Mouse (Mus musculus): ENCODE measurements around the gene Ggct. TPM values are rescaled to one million over a fixed set of nuclear protein-coding genes. Genes with fewer than 3 reads are reported as not detected.
A peak's percentile ranks its signal among the peaks of the same experiment; 100 is the strongest.

Ggct gene
- polyA plus RNA-seq (2016; fragmentation: Nextera tagmentation; extraction: Ambion mirVana): 10.8 and 11.5 TPM in 2 replicates

DNA sequence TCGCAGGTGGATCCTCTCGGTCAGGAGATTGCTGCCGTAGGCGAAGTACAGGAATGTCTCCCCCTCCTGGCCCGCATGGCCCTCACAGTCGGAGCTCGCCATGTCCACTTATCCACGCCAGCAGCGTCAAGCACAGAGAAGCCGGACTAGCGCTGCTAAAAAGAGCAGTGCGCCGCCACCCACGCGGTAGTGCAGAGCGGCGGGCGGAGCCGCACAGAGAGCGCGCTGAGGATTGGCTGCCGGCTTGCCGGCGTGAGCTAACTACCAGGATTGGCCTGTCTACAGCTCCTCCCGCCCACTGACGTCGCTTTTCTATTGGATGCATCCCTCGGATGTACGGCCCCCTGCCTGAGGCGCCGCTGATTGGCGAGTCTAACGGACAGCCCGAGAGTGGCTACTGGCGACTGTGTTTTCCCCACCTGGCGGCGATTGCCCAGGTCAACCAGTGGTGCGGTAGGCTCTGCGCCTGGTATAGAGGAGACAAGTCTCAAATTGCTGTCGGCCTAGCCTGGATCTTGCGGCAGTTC is at the start of gene Ggct:
TSS of gene Ggct (minus strand) at position 217 of the 527 bp plus-strand sequence.
- WGBS: under 1% methylated on average over 41 of the region's 41 CpGs
- Histone ChIP-seq H3K9ac (replicated peaks) (peak within 1 kb of the TSS; percentile 59), H3K36me3 (no peaks in the 10 kb centered on the region), H3K4me1 (0 out of 2 replicates have a peak, but pooled peaks cover 7% of the 10 kb centered on the region), H3K27ac (replicated peaks) (peak within 1 kb of the TSS; percentile 20; the same call in 1 of the 2 replicates), H3K27me3 (no peaks in the 10 kb centered on the region), H3K4me3 (peak within 1 kb of the TSS; percentile 52), H3K9me3 (no peaks in the 10 kb centered on the region), H3K4me2 (replicated peaks) (peak within 1 kb of the TSS; percentile 77)
- peak; percentile 100 for ATAC-seq (ENCODE audit: low FRiP score, low read depth)

DNA sequence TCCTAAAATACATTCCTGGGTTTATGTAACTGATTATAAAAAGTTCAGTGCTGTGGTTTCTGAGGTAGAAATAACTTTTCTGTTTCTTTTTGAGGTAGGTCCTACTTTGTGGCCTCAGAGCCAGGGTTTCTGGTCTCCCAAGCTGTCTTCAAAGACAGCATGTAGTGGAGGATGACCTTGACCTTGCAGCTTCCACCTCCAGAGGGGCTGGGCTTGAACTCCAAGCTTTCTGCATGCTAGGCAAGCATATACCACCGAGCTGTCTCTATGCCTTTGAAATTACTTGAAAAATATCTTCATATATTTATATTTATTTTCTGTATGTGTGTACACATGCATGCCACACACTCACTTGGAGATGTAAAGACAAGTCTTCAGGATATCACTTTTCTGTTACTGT is 47.3 kb upstream of the Ggct start:
- peaks cover 19% of the 10 kb centered on the region for H3K4me1 ChIP-seq
- H3K4me2 ChIP-seq (replicated peaks): no peak overlapping the region
- H3K4me3 ChIP-seq: no peak overlapping the region
- no peaks in the 10 kb centered on the region for H3K36me3 ChIP-seq
- 75% methylated on average over 1 of the region's 1 CpGs for WGBS
- no peak overlapping the region for H3K9ac ChIP-seq (replicated peaks)
- H3K9me3 ChIP-seq: no peaks in the 10 kb centered on the region
- ATAC-seq (ENCODE audit: low FRiP score, low read depth): no peak
- no peak overlapping the region for H3K27ac ChIP-seq (replicated peaks)
- no peaks in the 10 kb centered on the region for H3K27me3 ChIP-seq

DNA sequence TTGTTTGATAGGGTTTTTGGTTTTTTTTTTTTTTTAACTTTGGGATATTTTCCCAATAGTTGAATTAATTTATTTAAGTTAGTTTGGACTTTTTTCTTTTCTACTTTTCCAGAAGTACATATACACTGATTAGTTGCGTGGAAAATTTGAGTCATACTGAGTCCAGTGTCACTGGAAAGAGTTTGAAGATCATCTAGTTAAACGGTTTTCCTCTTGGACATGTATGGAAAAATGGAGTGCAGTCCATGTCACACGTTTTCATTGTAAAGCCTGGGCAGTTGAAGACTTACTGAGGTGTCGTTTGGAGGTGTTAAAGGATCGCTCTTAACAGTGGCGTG is 46.7 kb upstream of the Ggct start:
- Histone ChIP-seq H3K9me3 (no peaks in the 10 kb centered on the region), H3K27me3 (no peaks in the 10 kb centered on the region), H3K27ac (replicated peaks) (no peak overlapping the region), H3K4me1 (peaks cover 19% of the 10 kb centered on the region), H3K4me3 (peak overlapping the region; percentile 95), H3K4me2 (replicated peaks) (peak overlapping the region; percentile 77), H3K9ac (replicated peaks) (no peak overlapping the region), H3K36me3 (no peaks in the 10 kb centered on the region)
- ATAC-seq (ENCODE audit: low FRiP score, low read depth): no peak
- 87% methylated on average over 6 of the region's 6 CpGs for WGBS

DNA sequence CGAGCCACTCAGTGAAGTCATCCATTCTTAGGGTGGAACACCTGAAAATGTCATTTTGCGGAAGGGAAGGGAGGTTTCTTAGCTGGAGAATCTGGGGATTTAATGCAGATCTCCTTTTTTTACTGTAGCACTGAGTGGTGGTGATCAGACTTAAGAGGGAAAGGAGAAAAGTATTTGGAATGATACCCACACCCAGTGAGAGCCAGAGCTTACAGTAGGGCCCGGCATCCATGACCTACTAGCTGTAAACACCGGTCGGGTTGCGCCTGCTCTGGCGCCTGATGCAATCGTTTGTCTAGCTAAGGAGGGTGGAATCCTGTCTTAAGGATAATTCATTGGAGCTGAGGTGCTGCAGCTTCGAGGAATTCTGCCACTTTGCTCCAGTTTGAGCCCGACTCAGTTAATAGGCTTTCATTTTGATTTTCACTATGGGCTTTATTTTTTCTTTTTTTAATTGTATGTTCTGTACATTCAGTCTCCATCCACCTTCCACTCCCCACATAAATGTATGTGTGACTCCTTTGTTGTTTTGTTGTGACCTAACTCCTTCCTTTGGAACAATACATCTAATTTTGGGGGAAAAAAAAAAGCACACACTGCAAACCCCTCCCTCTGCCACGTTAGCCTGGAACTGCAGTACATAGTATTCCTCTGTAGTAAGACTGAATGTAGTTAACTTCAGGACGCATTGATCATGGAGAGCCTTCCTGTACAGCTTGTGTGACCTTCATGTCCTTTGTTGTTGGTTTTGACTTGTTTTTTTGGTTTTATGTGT is 46.1 kb upstream of the Ggct start:
- H3K27ac ChIP-seq (replicated peaks): peak overlapping the region; percentile 97
- H3K9ac ChIP-seq (replicated peaks): peak overlapping the region; percentile 98
- peak overlapping the region; percentile 95 for H3K4me3 ChIP-seq
- peak overlapping the region; percentile 77 for H3K4me2 ChIP-seq (replicated peaks)
- WGBS: 4% methylated on average over 12 of the region's 12 CpGs
- peaks cover 19% of the 10 kb centered on the region for H3K4me1 ChIP-seq
- H3K27me3 ChIP-seq: no peaks in the 10 kb centered on the region
- no peaks in the 10 kb centered on the region for H3K9me3 ChIP-seq
- no peak; the same call in 1 of the 2 replicates for ATAC-seq (ENCODE audit: low FRiP score, low read depth)
- no peaks in the 10 kb centered on the region for H3K36me3 ChIP-seq

DNA sequence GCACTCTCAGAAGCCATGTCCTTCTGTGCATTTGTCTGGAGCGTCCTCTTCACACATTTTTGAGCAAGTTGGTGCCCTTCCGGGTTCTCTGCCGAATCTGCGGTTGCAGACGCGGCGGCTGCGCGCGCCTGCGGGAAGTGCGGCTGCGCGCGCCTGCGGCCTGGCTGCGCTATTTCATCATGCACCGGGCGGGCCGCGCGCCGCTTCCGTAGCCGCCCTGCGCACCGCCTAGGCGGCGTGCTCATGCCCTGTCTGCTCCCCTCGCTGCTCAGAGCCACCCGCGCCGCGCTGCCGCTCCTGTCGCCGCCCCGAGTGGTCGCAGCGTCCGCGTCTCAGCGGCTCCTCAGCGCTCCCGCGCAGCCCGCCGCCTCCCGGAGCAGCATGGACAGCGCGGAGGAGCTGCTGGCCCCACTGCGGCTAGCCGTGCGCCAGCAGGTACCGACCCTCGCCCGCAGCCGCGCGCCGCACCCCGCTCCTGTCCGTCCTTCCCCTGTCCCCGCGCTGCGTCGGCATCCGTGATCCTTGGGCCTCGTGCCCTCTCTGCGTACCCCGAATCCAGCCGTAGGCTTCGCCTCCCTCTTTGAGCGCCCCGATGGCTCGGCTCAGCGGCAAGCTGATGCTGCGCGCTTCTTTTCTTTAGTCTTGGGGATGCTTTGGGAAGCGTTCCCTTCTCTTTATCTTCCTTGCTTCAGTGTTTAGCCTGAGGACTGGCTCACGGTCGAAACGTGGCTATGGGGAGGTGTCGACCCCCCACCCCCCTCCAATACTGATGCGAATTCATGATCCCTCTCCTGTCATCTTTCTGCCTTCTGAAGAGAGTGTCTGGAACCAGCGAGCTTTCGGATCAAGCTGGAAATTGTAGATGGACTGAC is 45.3 kb upstream of the Ggct start, which contains the start of gene Gars:
TSS of gene Gars (plus strand) at position 209 of the 872 bp plus-strand sequence.
- H3K4me1 ChIP-seq: peaks cover 19% of the 10 kb centered on the region
- H3K36me3 ChIP-seq: no peaks in the 10 kb centered on the region
- H3K27ac ChIP-seq (replicated peaks): peak within 1 kb of the TSS; percentile 97
- peak within 1 kb of the TSS; percentile 98 for H3K9ac ChIP-seq (replicated peaks)
- ATAC-seq (ENCODE audit: low FRiP score, low read depth): peak; percentile 97
- no peaks in the 10 kb centered on the region for H3K27me3 ChIP-seq
- peak within 1 kb of the TSS; percentile 77 for H3K4me2 ChIP-seq (replicated peaks)
- peak within 1 kb of the TSS; percentile 95 for H3K4me3 ChIP-seq
- no peaks in the 10 kb centered on the region for H3K9me3 ChIP-seq
- WGBS: under 1% methylated on average over 62 of the region's 87 CpGs

DNA sequence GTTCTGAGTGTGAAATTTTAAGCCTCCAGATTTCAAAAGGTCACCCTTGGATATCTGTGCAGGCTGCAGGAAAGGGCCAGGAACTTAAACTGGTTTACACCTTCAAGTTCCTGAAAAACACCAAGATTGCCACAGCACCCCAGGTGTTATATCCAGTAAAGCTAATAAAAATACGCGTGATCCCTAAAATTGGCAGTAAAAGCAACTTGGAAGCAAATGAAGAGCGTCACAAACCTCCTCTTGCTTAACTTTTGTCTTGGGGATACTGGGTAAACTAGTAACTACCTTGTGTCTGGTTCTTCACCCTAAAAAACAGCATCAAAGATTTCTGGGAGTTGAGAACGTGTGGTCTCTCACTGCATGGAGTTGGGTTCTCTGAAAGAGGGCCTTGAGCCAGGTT is 44.0 kb upstream of the Ggct start:
- Histone ChIP-seq H3K9ac (replicated peaks) (no peak overlapping the region), H3K4me3 (no peak overlapping the region), H3K4me1 (peaks cover 19% of the 10 kb centered on the region), H3K36me3 (no peaks in the 10 kb centered on the region), H3K4me2 (replicated peaks) (no peak overlapping the region), H3K27me3 (no peaks in the 10 kb centered on the region), H3K27ac (replicated peaks) (no peak overlapping the region), H3K9me3 (no peaks in the 10 kb centered on the region)
- no peak for ATAC-seq (ENCODE audit: low FRiP score, low read depth)
- 90% methylated on average over 4 of the region's 4 CpGs for WGBS

DNA sequence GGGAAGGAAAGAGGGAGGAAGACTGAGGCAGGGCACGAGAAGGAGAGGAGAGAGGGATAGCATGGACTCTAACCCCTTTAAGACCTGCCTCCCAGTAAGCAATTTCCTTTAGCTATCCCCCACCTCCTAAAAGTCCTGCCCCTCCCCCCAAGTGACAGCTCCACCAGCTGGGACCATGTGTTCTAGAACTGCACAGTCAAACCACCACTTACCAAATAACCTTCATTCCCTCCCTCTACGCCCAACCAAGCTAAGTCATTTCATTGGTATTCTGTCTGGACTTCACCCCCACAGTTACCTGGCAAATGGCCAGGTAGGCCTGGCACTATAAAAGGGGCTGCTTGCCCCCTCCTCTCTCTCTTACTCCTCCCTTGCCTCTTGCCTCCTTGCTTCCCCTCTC is 34.9 kb upstream of the Ggct start:
- Histone ChIP-seq H3K27me3 (no peaks in the 10 kb centered on the region), H3K9me3 (no peaks in the 10 kb centered on the region), H3K4me1 (no peaks in the 10 kb centered on the region), H3K27ac (replicated peaks) (no peak overlapping the region), H3K9ac (replicated peaks) (no peak overlapping the region), H3K36me3 (no peaks in the 10 kb centered on the region), H3K4me2 (replicated peaks) (no peak overlapping the region), H3K4me3 (no peak overlapping the region)
- 89% methylated on average over 2 of the region's 2 CpGs for WGBS
- ATAC-seq (ENCODE audit: low FRiP score, low read depth): no peak

DNA sequence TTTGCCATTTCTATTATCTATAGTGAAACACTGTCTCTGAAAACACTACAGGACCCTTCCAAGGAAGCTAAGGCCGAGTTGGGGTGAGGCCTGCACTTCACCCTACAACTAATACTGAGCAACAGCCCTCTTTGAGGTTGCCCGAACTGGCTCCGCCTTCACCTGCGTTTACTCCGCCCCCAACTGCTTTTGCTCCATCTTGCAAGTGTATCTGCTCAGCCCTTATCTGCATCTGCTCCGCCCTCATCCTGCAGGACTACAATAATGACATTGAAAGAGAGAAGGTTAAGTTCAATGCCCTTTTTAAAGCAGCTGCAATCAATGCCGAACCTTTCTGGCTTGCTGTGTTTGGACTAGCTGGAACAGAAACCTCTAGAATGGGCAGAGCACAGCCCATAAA is 29.1 kb upstream of the Ggct start:
- ATAC-seq (ENCODE audit: low FRiP score, low read depth): no peak
- Histone ChIP-seq H3K9ac (replicated peaks) (no peak overlapping the region), H3K9me3 (no peaks in the 10 kb centered on the region), H3K4me2 (replicated peaks) (no peak overlapping the region), H3K27me3 (0 out of 2 replicates have a peak, but pooled peaks cover 13% of the 10 kb centered on the region), H3K4me3 (no peak overlapping the region), H3K4me1 (0 out of 2 replicates have a peak, but pooled peaks cover 1% of the 10 kb centered on the region), H3K36me3 (no peaks in the 10 kb centered on the region), H3K27ac (replicated peaks) (no peak overlapping the region)
- WGBS: 88% methylated on average over 7 of the region's 7 CpGs

DNA sequence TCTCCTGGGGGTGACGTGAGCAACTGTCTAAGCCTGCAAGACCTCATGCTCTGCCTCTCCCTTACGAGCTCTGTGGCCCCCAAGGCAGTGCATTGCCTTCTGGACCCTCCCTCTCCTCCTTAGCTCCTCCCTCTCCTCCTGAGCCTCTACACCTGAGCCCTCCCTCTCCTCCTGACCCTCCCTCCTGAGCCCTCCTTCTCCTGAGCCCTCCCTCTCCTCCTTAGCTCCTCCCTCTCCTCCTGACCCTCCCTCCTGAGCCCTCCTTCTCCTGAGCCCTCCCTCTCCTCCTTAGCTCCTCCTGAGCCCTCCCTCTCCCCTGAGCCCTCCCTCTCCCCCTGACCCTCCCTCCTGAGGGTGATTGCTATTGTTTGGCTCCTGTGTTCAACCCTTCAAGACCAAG is 25.7 kb upstream of the Ggct start:
- no peak for ATAC-seq (ENCODE audit: low FRiP score, low read depth)

DNA sequence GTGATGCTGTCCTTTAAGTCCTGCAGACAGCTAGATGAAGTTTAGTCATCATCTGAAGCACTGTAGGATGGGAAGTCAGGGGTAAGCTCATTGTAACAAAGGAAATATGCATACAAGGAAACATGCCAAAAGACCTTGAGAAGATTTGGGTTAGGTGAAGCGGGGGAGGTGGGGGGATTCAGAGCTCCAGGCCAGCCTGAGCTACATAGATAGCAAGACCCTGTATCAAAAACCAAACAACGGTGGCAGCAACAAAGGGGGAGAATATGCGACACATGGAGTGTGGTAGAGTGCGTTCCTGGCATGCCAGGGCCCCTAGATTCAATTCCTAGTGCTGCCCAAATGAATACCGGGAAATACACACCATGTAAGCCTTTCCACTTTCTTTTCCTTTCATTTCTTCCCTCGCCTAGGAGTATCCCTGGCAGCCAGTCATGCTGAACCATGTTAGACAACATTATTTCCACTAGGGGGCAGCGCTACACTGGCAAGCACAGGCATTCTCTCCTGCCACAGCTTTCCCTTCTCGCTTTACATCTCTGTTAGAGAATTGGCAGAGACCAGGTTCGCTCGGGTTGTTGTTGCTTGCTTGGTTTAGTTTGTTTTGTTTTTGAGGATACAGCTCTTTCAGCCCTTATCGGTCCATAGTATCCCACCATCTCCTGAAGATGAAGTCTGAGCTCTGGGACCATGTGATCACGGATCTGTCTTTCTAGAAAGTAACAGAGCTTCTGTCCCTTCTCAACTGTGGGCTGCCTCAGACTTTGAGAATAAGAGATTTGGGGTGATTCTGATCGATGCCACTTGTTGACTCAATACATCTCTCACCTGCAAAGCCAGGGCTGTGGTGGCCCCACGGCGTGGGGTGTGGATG is 24.2 kb upstream of the Ggct start:
- ATAC-seq (ENCODE audit: low FRiP score, low read depth): peak; percentile 44; the same call in 1 of the 2 replicates
- Histone ChIP-seq H3K4me1 (0 out of 2 replicates have a peak, but pooled peaks cover 7% of the 10 kb centered on the region), H3K9ac (replicated peaks) (no peak overlapping the region), H3K27ac (replicated peaks) (no peak overlapping the region), H3K4me3 (no peak overlapping the region), H3K4me2 (replicated peaks) (no peak overlapping the region), H3K36me3 (no peaks in the 10 kb centered on the region), H3K27me3 (0 out of 2 replicates have a peak, but pooled peaks cover 13% of the 10 kb centered on the region), H3K9me3 (no peaks in the 10 kb centered on the region)
- 30% methylated on average over 15 of the region's 15 CpGs for WGBS

More for the DNA sequence above, 25.7 kb upstream of the Ggct start:
- H3K9me3 ChIP-seq: no peaks in the 10 kb centered on the region
- no peak overlapping the region for H3K9ac ChIP-seq (replicated peaks)
- 0 out of 2 replicates have a peak, but pooled peaks cover 7% of the 10 kb centered on the region for H3K4me1 ChIP-seq
- no peak overlapping the region for H3K4me2 ChIP-seq (replicated peaks)
- WGBS: 78% methylated on average over 2 of the region's 2 CpGs
- H3K27ac ChIP-seq (replicated peaks): no peak overlapping the region
- no peak overlapping the region for H3K4me3 ChIP-seq
- H3K36me3 ChIP-seq: no peaks in the 10 kb centered on the region
- 0 out of 2 replicates have a peak, but pooled peaks cover 13% of the 10 kb centered on the region for H3K27me3 ChIP-seq

DNA sequence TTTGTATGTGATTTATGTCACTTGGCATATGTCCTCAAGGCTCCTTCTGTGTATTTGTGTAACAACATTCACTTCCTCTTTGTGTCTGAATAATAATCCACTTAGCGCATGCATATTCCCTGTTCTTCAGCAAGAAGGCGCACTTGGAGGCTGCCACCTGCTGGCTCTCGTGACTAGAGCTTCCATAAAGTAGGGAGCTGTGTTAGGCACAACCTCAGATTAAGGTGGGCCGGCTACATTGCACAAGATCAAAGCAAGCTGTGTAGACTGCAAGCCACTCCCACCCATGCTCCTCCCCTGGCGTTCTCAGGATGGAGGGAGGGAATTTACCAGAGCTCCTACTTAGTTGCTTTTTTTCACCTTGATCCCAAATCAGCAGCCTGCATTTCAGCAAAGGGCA is 23.5 kb upstream of the Ggct start:
- Histone ChIP-seq H3K4me3 (no peak overlapping the region), H3K9me3 (no peaks in the 10 kb centered on the region), H3K27ac (replicated peaks) (no peak overlapping the region), H3K4me2 (replicated peaks) (no peak overlapping the region), H3K36me3 (no peaks in the 10 kb centered on the region), H3K9ac (replicated peaks) (no peak overlapping the region), H3K27me3 (0 out of 2 replicates have a peak, but pooled peaks cover 13% of the 10 kb centered on the region), H3K4me1 (0 out of 2 replicates have a peak, but pooled peaks cover 7% of the 10 kb centered on the region)
- 23% methylated on average over 5 of the region's 5 CpGs for WGBS
- peak; percentile 23; the same call in 1 of the 2 replicates for ATAC-seq (ENCODE audit: low FRiP score, low read depth)
